Mouse (Mus musculus) cerebellum, postnatal 4 days (tissue): Measurements from ENCODE around the gene Cwc22.
"Not testable (repeated sequence)": the region's sequence is repeated elsewhere in the genome, so short reads cannot be mapped to it uniquely, and the experiment has no call there.

Source experiments
- DNase-seq, 2 experiments: peaks; one replicate each; pipeline ENCODE4 v3.0.0; 2022; ENCODE audit warnings: low spot score in 2 of 2, mixed read lengths in 1 of 2

Cwc22 gene

DNA sequence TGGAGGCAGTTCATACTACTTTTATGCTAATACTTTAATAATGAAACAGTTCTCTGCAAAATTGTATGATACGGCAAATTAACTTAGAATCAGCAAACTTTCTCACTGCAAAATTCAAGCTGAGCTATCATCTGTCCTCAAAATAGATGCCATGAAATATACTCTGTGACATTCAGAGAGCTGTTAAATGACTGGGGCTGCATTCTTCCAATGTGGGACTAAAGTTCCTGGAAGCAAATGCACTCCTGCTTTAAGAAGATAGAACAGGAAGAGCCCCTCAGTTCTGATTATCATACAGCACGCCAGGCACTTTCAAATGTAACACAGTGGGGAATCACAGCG, 48.6 kb downstream of the Cwc22 start:
- no peak for DNase-seq

DNA sequence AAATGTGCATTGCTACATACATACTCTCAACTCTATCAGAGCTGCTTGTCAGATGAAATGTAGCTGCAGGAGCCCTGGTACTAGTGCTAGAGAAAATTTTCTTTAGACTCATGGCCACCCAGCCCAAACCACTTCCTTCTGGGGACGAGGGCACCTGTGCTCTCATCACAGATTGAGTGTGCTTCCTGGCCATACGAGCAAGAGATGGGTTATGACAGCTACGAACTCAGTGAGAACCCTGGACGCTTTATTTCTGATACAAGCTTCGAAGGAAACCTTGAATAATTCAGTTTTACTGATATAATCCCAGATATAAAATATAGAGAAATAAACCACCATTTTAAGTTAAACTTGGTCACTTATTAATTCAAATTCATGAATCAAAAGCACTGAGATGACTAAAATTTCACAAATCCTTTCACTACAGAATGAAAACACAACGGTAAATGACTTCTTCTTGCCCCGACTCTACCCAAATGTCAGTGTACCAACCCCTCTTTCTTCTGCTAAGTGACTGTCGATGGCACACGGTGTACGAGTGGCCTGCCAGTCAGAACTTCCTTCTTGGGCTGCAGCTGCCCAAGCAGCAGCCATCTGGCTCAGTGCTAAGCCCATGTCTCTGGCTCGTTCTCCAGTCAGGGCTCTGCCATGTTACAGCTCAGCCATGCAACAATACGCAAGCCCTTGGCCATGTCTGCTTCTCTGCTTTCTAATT, 49.2 kb downstream of the Cwc22 start:
- DNase-seq: peak in 1 of 2 experiments; percentile 31

DNA sequence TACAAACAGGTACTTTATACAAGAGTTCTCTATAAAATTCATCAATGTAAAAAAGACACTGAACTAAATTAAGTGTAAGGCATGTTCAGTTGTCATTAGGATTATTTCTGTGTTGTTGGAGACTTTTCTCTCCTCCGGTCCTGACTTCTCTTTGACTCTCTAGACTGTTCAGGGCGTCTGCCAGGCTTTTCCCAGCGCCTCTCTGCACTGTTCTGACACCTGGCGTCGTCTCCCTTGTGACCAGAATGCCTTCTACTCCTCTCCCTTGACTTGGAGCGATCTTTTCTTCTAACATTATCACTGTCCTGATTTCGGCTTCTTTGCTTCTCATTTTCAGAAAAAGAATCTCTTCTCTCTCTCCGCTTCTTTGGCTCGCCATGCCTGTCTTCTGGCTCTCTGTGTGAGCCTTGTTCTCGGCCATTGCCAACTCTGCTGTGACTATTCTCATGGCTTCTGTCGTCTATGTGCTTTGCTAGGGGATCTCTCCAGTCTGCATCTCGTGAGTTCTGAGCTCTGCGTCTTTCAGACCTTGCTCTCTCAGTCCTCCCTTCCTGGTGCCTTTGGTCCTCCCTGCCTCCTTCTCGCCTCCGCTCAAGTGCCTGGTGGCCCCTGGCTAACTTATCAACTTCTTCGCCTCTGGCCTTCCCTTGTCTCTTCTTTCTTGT, 50.1 kb downstream of the Cwc22 start:
- DNase-seq: not testable (repeated sequence)

DNA sequence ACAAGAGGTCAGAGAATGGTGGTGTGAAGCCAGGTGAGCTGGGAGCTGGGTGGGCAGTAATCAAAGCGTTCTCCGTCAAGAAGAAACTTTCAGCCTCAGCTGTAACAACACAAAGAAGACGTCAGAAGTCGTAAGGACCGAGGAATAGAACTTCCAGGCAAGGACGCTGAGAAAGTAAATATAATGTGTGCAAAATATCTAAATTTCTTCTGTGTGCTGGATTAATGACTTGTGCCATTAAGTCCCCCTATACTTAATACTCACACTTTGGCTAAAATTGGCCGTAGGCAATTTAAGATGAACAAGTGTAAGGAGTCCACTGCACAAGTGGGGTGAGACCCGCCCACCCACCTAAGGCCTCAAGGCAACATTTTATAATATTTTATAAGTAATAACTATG, 51.3 kb downstream of the Cwc22 start:
- no peak for DNase-seq

DNA sequence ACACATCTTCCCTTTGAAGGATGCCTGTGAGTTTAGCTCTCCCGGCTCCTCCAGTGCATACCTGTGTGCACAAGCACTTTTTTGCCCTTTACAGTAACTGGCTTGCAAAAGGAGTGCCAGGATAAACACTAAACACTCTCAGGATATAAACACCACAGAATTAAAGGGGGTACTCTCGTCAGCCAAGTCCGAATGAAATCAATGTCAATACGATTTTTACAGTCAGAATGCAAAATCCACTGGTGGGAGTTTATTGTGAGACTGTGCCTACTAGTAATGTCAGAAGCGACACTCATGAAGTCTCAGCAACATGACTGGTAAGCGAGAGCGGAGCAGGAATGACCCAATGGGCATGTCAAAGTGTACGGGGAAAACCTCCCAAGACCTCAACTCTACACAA, 52.7 kb downstream of the Cwc22 start:
- DNase-seq: no peak

DNA sequence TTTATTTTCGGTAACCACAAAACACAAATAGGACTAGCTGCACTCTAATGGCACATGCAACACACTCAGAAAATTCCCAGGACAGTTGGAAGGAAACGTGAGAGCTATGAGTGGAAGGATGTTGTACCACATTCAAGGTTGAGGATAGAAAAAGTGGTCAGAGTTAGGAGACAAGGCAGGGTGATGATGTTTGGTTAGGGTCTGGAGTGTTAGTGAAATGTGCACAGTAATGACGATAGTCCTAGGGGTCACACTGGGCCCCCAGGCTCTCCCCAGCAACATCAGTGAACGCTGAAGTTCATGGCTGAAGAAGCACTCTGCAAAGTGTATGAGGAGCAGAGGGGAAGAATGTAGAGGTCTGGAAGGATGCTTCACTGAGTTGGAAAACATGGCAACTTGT, 53.6 kb downstream of the Cwc22 start:
- DNase-seq: no peak

DNA sequence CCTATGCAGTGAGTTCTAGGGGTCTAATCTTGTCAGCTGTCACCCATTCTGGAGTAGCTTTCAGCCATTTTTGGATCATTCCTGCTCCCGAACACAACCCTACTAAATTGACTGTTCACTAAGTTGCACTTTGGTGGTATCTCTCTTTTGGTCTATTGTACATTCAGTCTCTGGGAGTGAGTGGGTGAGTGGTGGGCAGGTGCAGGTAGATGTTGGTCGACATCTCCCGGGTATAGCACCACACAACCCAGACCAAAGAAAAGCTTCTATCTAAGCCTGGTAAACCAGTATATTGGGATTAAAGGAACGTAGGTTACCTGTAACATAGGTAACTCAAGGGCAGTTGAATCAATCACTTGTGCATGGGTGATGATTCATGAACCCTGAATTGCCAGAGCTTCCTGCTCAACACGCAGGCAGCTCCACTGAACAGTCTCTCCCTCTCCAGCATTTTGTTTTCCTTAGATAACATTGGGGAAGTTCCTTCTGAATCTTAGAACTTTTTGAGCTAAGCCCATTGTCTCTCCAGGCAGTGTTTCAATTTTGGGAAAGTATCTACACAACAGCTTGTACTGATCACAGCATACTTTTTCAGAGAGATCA, 55.2 kb downstream of the Cwc22 start:
- DNase-seq: no peak

DNA sequence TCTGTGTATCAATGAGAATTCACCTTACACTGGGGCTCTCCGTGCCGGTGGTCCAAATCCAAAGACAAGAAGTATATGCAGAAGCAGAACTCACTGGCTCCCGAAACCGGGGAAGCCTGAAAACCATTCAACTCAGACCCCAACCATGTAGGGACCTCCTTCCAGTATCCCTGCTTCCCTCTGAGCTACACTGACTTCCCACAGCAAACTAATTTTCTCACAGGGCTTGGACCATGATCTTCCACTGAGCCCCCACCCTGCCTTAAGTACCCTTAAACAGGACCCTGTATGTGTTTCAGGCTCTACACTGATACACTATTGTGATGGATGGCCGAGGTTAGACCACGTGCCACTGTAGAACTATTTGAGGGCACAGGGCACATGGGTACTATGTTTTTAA, 56.2 kb downstream of the Cwc22 start:
- no peak for DNase-seq

DNA sequence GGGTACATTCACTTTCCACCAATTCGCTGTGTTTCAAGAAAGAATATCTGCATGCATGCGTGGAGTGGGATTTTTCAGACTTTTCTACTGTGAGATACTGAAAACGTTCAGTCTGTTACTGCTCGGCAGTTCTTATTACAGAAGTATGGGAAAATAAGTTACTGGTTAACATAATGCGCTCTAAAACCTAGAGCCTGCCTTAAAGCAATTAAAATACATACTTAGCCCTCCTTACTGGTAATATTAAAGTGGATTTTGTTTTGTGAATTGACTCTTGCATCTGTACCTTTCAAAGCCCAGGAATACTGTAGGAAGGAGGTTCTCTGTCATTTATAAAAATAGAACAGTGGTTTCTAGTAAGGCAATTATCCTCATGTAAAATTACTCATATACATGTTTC, 56.8 kb downstream of the Cwc22 start:
- DNase-seq: no peak

DNA sequence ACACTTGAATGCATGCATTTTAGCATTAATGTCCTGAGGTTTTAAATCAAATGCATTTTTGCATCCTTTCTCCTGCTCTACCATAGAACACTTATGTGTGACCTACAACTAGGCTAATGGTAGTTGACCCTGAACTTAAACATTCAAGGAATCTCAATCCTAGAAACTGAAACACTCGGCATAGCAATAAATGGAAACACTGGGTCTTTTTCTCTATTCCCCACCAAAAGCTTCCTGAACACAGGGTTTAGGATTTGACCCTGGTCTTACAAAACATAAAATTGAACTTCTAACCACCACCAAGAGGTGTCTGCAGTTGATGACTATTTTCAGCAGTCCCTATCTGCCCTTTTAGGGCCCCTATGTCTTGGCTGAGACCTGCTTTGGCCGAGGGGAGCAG, 57.3 kb downstream of the Cwc22 start:
- DNase-seq: no peak

DNA sequence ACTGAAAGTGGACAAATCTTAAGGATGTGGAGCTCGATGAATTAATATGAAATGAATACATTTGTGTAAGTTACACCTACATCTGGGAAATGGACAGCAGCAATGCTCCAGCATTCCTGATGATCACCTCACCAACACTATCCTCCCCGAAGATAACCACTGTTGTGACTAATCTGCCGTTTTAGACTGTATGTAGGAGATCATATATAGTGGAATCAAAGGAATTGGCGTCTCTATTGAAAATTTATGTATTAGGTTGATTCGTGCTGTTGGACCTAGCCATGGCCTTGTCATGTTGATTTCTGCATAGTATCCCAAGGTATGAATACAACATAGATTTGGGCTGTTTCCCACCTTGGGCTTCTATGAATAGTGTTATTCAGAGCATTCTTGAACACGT, 58.1 kb downstream of the Cwc22 start:
- no peak for DNase-seq

DNA sequence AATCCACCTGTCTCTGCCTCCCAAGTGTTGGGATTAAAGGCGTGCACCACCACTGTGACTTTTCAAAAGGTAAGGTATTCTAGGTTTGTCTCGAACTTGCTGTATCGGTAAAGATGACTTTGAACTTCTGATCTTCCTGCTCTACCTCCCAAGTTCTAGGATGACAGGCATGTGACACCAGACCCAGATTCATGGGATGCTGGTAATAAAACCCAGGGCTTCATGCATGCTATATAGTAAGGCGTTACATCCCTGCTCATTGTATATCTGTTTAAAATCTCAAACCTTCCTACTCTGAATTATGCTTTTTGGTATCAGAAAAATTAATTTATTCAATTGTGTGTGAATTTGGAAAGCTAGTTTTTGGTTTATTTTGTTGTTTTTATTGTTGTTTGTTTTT, 59.0 kb downstream of the Cwc22 start:
- no peak for DNase-seq

DNA sequence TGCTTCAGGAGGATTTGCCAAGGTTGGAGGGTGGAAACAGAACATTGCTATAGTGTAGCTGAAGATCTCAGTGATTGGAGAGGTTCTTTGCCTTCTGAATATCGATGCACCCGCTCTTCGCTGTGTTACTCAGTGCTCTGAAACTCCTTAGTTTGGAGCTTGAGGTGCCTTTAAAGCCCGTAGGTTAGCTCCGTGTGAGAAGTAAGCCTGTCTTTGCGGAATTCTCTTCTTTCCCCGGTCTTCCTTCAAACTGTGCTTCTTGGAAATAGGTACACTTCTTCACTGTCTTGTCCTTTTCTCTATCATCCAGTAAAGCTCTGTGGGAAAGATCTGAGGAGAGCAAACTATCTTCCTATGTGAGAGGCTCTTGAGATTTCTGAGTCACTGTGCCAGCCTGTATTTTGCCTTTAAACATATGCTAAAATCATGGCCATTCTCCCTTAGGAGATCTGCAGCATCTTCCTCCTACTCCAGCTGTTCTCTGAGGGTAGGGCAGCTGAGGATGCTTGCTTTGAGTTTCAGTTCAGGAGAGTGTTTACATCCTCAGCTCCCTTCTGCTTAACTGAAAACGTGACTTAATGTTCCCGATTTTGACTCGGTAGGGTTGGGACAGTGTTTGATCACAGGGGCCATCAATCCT, 60.6 kb downstream of the Cwc22 start:
- DNase-seq: no peak

DNA sequence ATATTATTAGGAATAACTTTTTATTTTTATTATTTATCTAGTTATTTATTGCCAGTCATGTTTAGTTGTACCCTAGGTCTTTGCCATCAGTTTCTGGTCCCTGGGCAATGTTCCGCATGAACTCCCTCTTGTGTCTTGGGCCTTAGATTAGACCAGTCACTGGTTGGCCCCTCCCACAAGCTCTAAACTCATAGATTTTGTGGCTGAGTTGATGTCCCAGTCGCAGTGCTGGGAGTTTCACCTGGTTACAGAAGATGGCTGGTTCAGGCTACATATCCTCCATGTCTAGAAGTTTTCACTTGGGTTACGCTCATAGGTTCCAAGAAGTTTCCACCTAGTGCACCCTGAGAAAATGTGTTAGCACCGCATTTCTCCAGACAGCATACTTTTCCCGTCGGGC, 61.1 kb downstream of the Cwc22 start:
- no peak for DNase-seq

DNA sequence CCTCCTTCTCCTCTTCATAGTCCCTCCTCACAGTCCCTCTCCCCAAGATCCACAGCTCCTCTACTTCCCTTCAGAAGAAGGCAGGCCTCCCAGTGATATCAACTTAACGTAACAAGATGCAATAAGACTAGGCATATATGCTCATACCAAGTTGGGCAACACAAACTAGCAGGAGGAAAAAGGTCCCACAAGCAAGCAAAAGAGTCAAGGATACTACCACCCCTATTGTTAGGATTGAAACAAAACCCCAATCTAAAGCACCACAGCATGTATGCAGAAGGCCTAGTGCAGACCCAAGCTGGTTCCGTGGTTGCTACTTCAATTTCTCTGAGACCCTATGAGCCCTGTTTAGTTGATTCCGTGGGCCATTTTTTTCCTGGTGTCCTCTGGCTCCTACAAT, 61.7 kb downstream of the Cwc22 start:
- no peak for DNase-seq

DNA sequence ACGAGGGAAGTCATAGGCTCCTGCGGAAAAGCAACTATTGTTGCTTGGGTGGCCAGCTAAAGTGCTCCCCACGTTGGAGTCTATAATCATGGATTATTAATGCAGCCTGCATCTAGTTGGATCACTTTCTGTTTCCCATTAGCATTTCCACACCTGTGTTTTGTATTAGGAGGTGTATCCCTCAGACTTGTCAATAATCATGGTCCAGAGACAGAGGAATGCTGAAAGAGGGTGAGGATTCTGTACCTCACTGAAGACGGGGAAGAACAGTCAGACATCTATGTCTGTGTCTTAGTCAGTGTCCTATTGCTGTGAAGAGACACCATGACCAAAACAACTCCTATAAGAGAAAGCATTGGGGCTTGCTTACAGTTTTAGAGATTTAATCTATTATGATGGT, 63.2 kb downstream of the Cwc22 start:
- DNase-seq: no peak

DNA sequence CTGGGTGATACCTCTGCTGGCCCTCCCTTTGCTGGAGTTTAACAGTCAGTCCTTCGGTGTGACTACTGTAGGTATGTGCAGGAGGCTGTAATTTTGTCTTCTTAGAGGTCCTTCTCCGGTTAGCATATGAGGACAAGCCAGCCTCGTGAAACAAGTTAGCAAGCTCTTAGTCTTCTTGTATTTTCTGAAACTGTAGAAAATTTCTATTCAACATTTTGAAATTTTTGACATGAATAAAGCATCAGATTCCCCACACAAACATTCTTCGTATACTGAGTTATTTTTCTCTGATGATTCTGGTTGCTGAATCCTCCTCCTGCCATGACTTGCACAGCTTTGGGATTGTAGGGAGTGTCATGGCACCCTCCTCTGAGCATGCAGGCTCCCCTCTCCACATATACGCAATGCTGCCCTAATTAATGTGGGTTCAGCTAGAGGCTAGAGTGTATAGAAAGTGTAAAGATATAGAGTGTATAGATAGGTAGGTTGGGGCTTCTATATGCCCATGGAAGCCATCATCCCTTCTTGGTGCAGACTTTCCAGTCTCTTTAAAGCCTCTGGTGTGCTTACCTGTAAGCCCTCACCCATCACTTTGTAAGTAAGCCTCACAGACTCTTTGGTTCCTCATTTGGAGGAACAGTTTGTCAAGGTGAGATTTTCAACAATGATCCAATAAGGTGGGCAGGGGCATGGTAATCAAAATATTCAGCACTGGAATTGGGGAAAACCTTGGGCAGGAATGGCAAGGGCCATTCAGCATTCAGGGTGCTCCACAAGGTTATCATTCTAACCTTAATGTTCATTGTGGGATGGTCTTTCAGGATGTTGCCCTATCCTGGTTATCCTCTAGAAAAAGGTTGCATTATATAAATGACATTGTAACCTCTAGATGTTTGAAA, 64.6 kb downstream of the Cwc22 start:
- DNase-seq: no peak

DNA sequence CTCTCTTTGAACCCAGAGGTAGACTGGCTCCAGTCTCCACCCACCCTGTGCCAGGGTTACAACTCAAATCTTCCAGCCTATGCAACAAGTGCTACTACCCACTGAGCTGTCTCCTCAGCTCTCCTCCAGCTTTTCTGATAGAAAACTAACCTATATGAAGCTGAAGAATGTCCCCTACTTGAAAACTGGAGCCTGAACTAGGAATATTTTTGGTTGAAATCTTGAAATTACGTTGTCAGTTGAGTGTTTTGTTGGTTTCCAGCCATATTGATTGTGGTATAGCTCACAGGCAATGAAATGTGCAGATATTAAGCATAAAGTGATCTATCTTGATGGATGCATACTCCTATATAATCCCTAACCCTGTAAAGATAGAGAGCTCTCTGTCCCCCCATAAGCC, 65.8 kb downstream of the Cwc22 start:
- DNase-seq: no peak

DNA sequence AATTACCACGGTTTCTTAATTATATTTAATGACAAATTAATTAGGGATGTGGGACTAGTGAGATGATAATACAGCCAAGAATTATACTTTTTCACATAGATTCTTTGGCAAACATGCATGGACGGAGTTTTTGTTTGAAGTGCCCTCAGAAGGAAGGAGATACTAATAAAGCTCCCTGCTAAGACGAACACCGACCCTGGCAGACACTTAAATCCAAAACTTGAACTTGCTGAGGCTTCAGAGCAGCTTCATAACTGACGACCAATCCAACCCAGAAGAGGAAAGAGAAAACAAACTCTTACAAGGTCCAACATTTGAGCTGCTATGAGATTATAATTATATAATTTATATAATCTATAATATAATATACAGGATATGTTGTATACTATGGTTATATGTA, 66.4 kb downstream of the Cwc22 start:
- DNase-seq: no peak

DNA sequence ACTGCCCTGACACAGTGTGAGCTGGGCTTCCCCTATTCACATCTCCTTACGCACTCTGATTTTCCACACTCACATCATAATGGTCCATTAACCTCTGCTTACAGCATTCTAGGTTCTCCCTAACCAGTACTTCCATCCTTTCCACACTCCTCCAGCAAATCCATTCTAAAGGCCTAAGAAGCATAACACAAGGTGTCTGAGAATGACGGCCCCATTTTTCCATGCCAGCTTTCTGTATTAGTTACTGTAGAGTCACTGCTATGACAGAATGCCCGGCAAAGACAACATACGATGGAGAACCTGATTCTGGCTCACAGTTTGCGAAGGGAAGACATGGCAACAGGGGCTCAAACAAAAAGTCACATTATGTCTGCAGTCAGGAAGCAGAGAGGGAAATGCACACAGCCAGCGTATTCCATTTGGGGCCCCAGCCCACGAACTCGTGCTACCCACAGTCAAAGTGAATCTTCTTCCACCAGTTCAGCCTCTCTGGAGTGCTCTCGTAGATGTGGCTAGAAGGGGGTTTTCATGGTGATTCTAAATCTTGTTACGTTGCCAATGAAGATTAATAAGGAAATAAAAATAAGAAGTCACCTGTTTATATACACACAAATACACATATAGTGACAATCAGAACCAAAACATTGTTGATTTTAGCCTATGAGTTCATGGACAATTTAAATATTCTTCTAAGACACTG, 68.9 kb downstream of the Cwc22 start:
- no peak for DNase-seq

DNA sequence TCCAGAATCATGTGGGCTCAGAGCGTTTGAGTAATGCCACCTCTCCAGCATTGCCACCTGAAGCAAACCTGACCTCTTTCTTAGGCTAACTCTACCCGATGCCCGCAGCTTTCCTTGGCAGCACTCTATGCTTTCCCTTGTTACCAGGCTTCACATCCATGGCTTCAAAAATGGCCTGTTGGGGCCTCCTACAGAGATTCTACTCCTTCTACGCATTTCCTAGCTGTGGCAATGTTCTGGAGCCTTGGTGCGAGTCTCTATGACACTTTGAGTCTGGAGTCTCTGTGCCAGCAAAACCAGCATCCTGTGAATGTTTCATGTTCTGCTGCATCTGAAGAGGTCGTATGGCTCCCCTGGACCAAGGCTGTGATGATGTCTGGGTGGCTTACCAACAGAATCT, 69.8 kb downstream of the Cwc22 start:
- no peak for DNase-seq
